Mouse (Mus musculus): Measurements from ENCODE around the gene Fes. TPM values are rescaled to one million over a fixed set of nuclear protein-coding genes. Genes with fewer than 3 reads are reported as not detected.
A peak's percentile ranks its signal among the peaks of the same experiment; 100 is the strongest.

Gene Fes
- polyA plus RNA-seq, 1 experiment from 2014 or later: 26.4 TPM

DNA sequence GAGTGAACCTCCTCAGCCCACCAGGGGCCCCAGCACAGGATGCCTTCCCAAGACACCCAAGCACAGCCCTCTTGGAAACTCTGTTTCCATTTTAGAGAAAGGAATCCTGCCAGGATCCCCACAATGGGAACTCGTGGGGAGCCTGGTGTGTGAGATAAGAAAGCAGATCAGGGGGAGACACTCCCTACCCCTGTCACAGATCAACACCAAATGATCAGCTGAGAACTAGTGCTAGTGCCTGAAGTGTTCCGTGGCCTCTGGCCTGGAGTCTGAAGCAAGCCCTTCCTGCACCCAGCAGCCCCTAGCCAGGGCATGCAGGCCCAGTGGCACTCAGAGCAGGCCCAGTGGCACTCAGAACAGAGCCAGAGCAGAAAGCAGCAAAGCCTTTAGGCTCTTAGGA, 36.9 kb downstream of the Fes start:
- no peak for TF ChIP-seq CTCF (IDR thresholded peaks at IDR 0.05)
- TF ChIP-seq EP300 (IDR thresholded peaks at IDR 0.05): no peak
- no peaks in the 10 kb centered on the region for H3K27me3 ChIP-seq (replicated peaks; ENCODE audit: insufficient read depth, low read length)
- H3K27ac ChIP-seq (ENCODE audit: low read length): no peak overlapping the region
- ATAC-seq (no peak), DNase-seq (ENCODE audit: low spot score) (no peak)
- no peaks in the 10 kb centered on the region for H3K4me1 ChIP-seq (ENCODE audit: insufficient read depth, low read depth, low read length)
- H3K9me3 ChIP-seq (ENCODE audit: low read length): no peaks in the 10 kb centered on the region
- no peak overlapping the region for H3K4me2 ChIP-seq (replicated peaks; ENCODE audit: low read depth, low read length)
- H3K9ac ChIP-seq (replicated peaks; ENCODE audit: low read depth): no peak overlapping the region
- no peak overlapping the region for H3K4me3 ChIP-seq (ENCODE audit: low read depth, low read length)
- H3K36me3 ChIP-seq (ENCODE audit: insufficient read depth, low read length): peaks cover 17% of the 10 kb centered on the region; the same call in 1 of the 2 replicates
- WGBS: 75% methylated on average over 2 of the region's 2 CpGs

DNA sequence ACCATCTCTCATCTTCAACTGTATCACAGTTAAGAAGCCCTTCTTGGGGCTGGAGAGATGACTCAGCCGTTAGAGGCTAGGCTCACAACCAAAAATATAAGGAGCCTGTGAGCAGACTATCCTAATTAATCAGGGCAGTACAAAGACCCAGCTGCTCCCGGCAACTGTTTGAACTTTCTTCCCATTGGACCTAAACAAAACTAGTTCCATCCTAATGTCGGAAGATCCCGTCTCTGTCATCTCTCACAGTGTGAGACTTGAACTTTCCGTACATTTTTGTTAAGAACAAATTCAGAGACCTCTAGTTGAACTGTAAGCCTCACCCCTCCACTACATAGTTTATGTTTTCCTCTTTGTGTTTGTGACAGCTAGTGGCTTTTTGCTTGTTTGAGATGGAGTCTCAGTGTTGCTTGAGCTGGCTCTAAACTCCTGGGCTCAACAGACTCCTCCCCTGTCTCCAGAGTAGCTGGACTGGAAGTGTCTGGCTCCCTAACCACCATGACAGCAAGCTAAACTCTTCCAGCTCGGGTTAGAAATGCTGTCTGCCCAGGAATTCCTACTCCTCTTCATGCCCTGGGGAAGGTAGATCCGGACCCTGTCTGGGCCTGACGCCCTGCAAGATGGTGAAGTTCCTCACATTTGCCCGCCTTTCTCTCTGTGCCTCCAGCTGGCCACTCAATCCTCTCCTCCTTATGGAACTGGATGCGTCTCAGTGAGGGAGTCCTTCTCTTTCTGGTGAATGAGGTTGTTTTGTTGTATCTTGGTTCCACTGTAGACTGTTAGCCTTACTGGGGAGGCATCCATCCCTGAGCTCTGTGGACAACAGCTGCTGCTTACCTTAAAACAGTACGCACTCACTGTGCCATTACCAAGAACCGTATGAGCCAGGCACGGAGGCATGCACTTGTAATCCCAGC, 39.8 kb downstream of the Fes start:
- H3K4me3 ChIP-seq (ENCODE audit: low read depth, low read length): no peak overlapping the region
- no peak overlapping the region for H3K9ac ChIP-seq (replicated peaks; ENCODE audit: low read depth)
- 47% methylated on average over 13 of the region's 13 CpGs for WGBS
- H3K36me3 ChIP-seq (ENCODE audit: insufficient read depth, low read length): peaks cover 14% of the 10 kb centered on the region; the same call in 1 of the 2 replicates
- H3K27me3 ChIP-seq (replicated peaks; ENCODE audit: insufficient read depth, low read length): no peaks in the 10 kb centered on the region
- no peak overlapping the region for H3K4me2 ChIP-seq (replicated peaks; ENCODE audit: low read depth, low read length)
- ATAC-seq: peak; percentile 65
- H3K9me3 ChIP-seq (ENCODE audit: low read length): no peaks in the 10 kb centered on the region
- H3K27ac ChIP-seq (ENCODE audit: low read length): peak overlapping the region; percentile 48
- TF ChIP-seq EP300 (IDR thresholded peaks at IDR 0.05): no peak
- no peak for TF ChIP-seq CTCF (IDR thresholded peaks at IDR 0.05)
- H3K4me1 ChIP-seq (ENCODE audit: insufficient read depth, low read depth, low read length): peaks cover 6% of the 10 kb centered on the region; the same call in 1 of the 2 replicates
- DNase-seq (ENCODE audit: low spot score): peak; percentile 80

DNA sequence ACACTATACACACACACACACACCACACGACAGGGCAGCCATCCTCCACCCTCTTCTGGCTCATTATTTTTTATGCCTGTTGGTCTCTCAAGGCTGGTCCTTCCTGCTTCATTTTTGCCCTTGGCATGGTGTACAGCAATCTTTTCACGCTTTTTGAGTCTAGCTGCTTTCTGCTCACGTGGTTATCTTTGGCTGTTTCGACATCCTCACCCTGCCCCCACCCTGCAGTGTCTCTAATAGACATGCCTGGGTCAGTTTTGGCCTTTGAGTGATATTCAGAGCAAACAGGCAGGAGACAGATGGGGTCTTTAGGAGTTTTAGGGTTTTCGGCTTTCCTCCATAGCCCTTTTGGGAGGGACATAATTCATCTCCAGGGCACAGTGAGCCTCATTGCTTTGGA, 40.9 kb downstream of the Fes start:
- DNase-seq (ENCODE audit: low spot score): no peak
- no peak overlapping the region for H3K4me2 ChIP-seq (replicated peaks; ENCODE audit: low read depth, low read length)
- TF ChIP-seq EP300 (IDR thresholded peaks at IDR 0.05) (no peak), CTCF (IDR thresholded peaks at IDR 0.05) (no peak)
- no peaks in the 10 kb centered on the region for H3K9me3 ChIP-seq (ENCODE audit: low read length)
- 0 out of 2 replicates have a peak overlapping the region, but pooled peaks have one; percentile 22 for H3K27ac ChIP-seq (ENCODE audit: low read length)
- no peaks in the 10 kb centered on the region for H3K27me3 ChIP-seq (replicated peaks; ENCODE audit: insufficient read depth, low read length)
- no peak for ATAC-seq
- 0 out of 2 replicates have a peak, but pooled peaks cover 14% of the 10 kb centered on the region for H3K36me3 ChIP-seq (ENCODE audit: insufficient read depth, low read length)
- peaks cover 6% of the 10 kb centered on the region; the same call in 1 of the 2 replicates for H3K4me1 ChIP-seq (ENCODE audit: insufficient read depth, low read depth, low read length)
- 69% methylated on average over 5 of the region's 5 CpGs for WGBS
- no peak overlapping the region for H3K4me3 ChIP-seq (ENCODE audit: low read depth, low read length)
- no peak overlapping the region for H3K9ac ChIP-seq (replicated peaks; ENCODE audit: low read depth)

DNA sequence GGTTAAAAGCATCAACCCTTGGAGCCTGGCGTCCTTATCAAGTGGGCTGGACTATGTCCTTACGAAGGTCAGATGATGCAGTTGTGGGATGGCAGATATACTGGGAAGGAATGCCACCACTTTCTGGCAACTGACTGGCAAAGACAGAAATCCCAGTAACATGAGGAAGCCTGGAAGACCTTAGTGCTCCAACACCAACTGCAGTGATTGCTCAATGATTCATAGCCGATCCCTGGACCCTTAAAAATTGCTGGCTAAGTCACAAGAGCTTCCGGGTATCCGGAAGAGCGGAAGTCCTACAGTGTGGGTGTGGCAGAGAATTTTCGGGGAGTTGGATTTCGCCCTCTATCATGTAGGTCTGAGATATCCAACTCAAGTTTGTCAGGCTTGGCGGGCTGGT, 41.6 kb downstream of the Fes start:
- no peak for TF ChIP-seq CTCF (IDR thresholded peaks at IDR 0.05)
- TF ChIP-seq EP300 (IDR thresholded peaks at IDR 0.05): no peak
- Histone ChIP-seq H3K4me1 (ENCODE audit: insufficient read depth, low read depth, low read length) (peaks cover 6% of the 10 kb centered on the region; the same call in 1 of the 2 replicates), H3K4me2 (replicated peaks; ENCODE audit: low read depth, low read length) (no peak overlapping the region), H3K9me3 (ENCODE audit: low read length) (no peaks in the 10 kb centered on the region), H3K36me3 (ENCODE audit: insufficient read depth, low read length) (0 out of 2 replicates have a peak, but pooled peaks cover 11% of the 10 kb centered on the region), H3K27me3 (replicated peaks; ENCODE audit: insufficient read depth, low read length) (no peaks in the 10 kb centered on the region), H3K9ac (replicated peaks; ENCODE audit: low read depth) (no peak overlapping the region), H3K4me3 (ENCODE audit: low read depth, low read length) (no peak overlapping the region), H3K27ac (ENCODE audit: low read length) (no peak overlapping the region)
- no peak for ATAC-seq
- no peak for DNase-seq (ENCODE audit: low spot score)
- WGBS: 86% methylated on average over 9 of the region's 9 CpGs

DNA sequence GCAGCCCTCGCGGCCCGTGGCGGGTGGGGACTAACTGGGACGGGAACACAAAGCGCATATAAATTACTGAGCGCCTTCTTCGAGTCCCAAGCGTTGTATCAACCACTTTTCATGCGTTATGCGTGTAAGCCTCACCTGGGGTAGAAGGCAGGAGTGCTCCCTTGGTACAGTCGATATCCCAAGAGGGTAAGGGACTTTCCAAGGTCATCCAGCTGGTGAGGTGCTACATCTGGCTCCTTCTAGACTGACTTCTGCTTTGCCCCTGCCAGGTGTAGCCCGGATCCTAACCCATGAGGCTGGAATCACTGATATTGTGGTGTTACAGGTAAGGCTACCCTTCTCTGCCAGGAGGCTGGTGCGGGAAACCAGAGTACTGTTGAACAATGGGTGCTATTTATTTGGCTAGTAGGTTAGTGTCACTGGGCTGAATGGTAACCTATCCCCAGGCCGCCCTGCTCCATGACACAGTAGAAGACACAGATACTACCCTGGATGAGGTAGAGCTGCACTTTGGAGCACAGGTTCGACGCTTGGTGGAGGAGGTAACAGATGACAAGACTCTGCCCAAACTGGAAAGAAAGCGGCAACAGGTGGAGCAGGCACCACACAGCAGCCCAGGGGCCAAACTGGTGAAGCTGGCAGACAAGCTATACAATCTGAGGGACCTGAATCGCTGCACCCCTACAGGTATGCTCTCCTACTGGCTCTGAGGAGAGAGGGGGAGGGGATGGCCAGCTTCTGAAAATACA, 44.3 kb downstream of the Fes start:
- 25% methylated on average over 19 of the region's 19 CpGs for WGBS
- Histone ChIP-seq H3K4me2 (replicated peaks; ENCODE audit: low read depth, low read length) (peak overlapping the region; percentile 81), H3K27me3 (replicated peaks; ENCODE audit: insufficient read depth, low read length) (no peaks in the 10 kb centered on the region), H3K27ac (ENCODE audit: low read length) (peak overlapping the region; percentile 66), H3K4me1 (ENCODE audit: insufficient read depth, low read depth, low read length) (peaks cover 15% of the 10 kb centered on the region; the same call in 1 of the 2 replicates), H3K9ac (replicated peaks; ENCODE audit: low read depth) (peak overlapping the region; percentile 56), H3K36me3 (ENCODE audit: insufficient read depth, low read length) (no peaks in the 10 kb centered on the region), H3K9me3 (ENCODE audit: low read length) (no peaks in the 10 kb centered on the region), H3K4me3 (ENCODE audit: low read depth, low read length) (peak overlapping the region; percentile 50)
- no peak for ATAC-seq
- no peak for TF ChIP-seq CTCF (IDR thresholded peaks at IDR 0.05)
- no peak for TF ChIP-seq EP300 (IDR thresholded peaks at IDR 0.05)
- no peak for DNase-seq (ENCODE audit: low spot score)

DNA sequence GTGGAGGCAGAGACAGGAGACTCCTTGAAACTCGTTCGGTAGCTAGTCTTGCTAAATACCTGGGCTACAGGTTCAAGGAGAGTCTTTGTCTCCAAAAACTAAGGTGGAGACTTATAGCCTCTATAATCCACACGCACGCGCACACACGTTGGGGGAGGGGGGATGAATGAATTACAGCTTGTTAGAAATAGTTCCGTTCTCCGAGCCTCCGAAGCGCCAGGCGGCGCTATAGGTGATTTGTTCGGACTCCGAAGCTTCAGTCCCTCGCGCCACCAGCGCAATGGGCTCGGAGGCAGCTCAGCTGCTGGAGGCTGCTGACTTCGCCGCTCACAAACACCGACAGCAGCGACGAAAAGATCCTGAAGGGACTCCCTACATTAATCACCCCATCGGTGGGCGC, 44.9 kb downstream of the Fes start, which contains the start of gene Hddc3:
Gene Hddc3 (plus strand): TSS at position 247 of the 400 bp plus-strand sequence.
- H3K27ac ChIP-seq (ENCODE audit: low read length): peak within 1 kb of the TSS; percentile 66
- peak within 1 kb of the TSS; percentile 50 for H3K4me3 ChIP-seq (ENCODE audit: low read depth, low read length)
- H3K4me2 ChIP-seq (replicated peaks; ENCODE audit: low read depth, low read length): peak within 1 kb of the TSS; percentile 81
- DNase-seq (ENCODE audit: low spot score): peak; percentile 96
- peaks cover 15% of the 10 kb centered on the region; the same call in 1 of the 2 replicates for H3K4me1 ChIP-seq (ENCODE audit: insufficient read depth, low read depth, low read length)
- H3K36me3 ChIP-seq (ENCODE audit: insufficient read depth, low read length): no peaks in the 10 kb centered on the region
- H3K9ac ChIP-seq (replicated peaks; ENCODE audit: low read depth): peak within 1 kb of the TSS; percentile 56
- peak; percentile 38 for ATAC-seq
- 2% methylated on average over 25 of the region's 25 CpGs for WGBS
- H3K9me3 ChIP-seq (ENCODE audit: low read length): no peaks in the 10 kb centered on the region
- H3K27me3 ChIP-seq (replicated peaks; ENCODE audit: insufficient read depth, low read length): no peaks in the 10 kb centered on the region
- no peak for TF ChIP-seq EP300 (IDR thresholded peaks at IDR 0.05)
- peak; percentile 86 for TF ChIP-seq CTCF (IDR thresholded peaks at IDR 0.05)
